Mouse (Mus musculus) embryonic facial prominence, embryonic 14.5 days (tissue): ENCODE results near the gene Mfsd4b3. TPM values are rescaled to one million over a fixed set of nuclear protein-coding genes. Genes with fewer than 3 reads are reported as not detected.

Source experiments
- ATAC-seq: fragments of 200-750 bp; cut with Nextera tagmentation; 2 replicates; pipeline ENCODE4 v1.8.0; 2017; ENCODE audit warnings: low read depth, moderate number of reproducible peaks, moderate TSS enrichment
- DNase-seq: peaks from one replicate; pipeline ENCODE4 v3.0.0-alpha.2; 2015; ENCODE audit warnings: low spot score
- H3K27ac ChIP-seq: fragments of 300-500 bp; sonication (generic); replicated peaks from 2 replicates; pipeline ENCODE4 v1.5.1; 2014; ENCODE audit warnings: low read depth, mild to moderate bottlenecking, low read length, moderate library complexity
- H3K27me3 ChIP-seq: fragments of 300-500 bp; sonication (generic); replicated peaks from 2 replicates; pipeline ENCODE4 v1.6.1; 2014; ENCODE audit warnings: low read length; ENCODE audit not compliant: control insufficient read depth, insufficient read depth
- H3K36me3 ChIP-seq: fragments of 300-500 bp; sonication (generic); 2 replicates; pipeline ENCODE4 v1.6.1; 2014; ENCODE audit warnings: low read length, mixed read lengths; ENCODE audit not compliant: control insufficient read depth, insufficient read depth
- H3K4me1 ChIP-seq: fragments of 300-500 bp; sonication (generic); 2 replicates; pipeline ENCODE4 v1.6.1; 2014; ENCODE audit warnings: antibody characterized with exemption, low read length; ENCODE audit not compliant: control insufficient read depth, insufficient read depth
- H3K4me2 ChIP-seq: fragments of 300-500 bp; sonication (generic); 2 replicates; pipeline ENCODE4 v1.6.1; 2014; ENCODE audit warnings: low read depth, mild to moderate bottlenecking, low read length, moderate library complexity, mixed read lengths
- H3K4me3 ChIP-seq: fragments of 300-500 bp; sonication (generic); 2 replicates; pipeline ENCODE4 v1.5.1; 2014; ENCODE audit warnings: low read depth, mild to moderate bottlenecking, low read length
- H3K9ac ChIP-seq: fragments of 300-500 bp; sonication (generic); 2 replicates; pipeline ENCODE4 v1.6.1; 2014; ENCODE audit warnings: low read depth, mild to moderate bottlenecking, low read length, moderate library complexity, mixed read lengths
- H3K9me3 ChIP-seq: fragments of 300-500 bp; sonication (generic); 2 replicates; pipeline ENCODE4 v1.6.1; 2016; ENCODE audit warnings: low read length; ENCODE audit not compliant: control insufficient read depth
- WGBS: fragments of 180-500 bp; shearing (Covaris S2); extraction: QIAGEN DNeasy Blood & Tissue Kit; methylation state at CpG from one replicate; pipeline ENCODE4 v1.1.7; 2014; 5-methylcytosine and 5-hydroxymethylcytosine counted together
- polyA plus RNA-seq: library from polyadenylated mRNA; unstranded; fragments of >200 nt; fragmentation: Nextera tagmentation; extraction: Ambion mirVana; gene quantifications from 2 replicates; pipeline ENCODE4 v1.2.1, GENCODE M21; 2014

Gene Mfsd4b3
- polyA plus RNA-seq, 1 experiment from 2014 or later = 0.45 TPM

GRCm38 (mm10) chr10:39906799-39907658, 52.9 kb downstream of the Mfsd4b3 start:
- H3K9ac ChIP-seq = no peak overlapping the region
- no peak for ATAC-seq
- WGBS = 75% methylated on average over 10 of the region's 10 CpGs

GRCm38 (mm10) chr10:39904191-39904590, 55.8 kb downstream of the Mfsd4b3 start:
- no peaks in the 10 kb centered on the region for H3K27me3 ChIP-seq
- no peak overlapping the region for H3K9ac ChIP-seq
- H3K36me3 ChIP-seq = no peaks in the 10 kb centered on the region
- WGBS = 66% methylated on average over 3 of the region's 3 CpGs
- no peak for DNase-seq
- H3K27ac ChIP-seq = no peak overlapping the region
- no peaks in the 10 kb centered on the region for H3K9me3 ChIP-seq
- H3K4me2 ChIP-seq = no peak overlapping the region
- H3K4me3 ChIP-seq = no peak overlapping the region
- peaks cover 5% of the 10 kb centered on the region for H3K4me1 ChIP-seq
- ATAC-seq = no peak

More at GRCm38 (mm10) chr10:39906799-39907658, 52.9 kb downstream of the Mfsd4b3 start:
- no peaks in the 10 kb centered on the region for H3K27me3 ChIP-seq
- H3K4me2 ChIP-seq = no peak overlapping the region
- no peak for DNase-seq
- H3K27ac ChIP-seq = no peak overlapping the region
- no peaks in the 10 kb centered on the region for H3K9me3 ChIP-seq
- no peak overlapping the region for H3K4me3 ChIP-seq
- H3K36me3 ChIP-seq = no peaks in the 10 kb centered on the region
- H3K4me1 ChIP-seq = no peaks in the 10 kb centered on the region

GRCm38 (mm10) chr10:39898874-39899371, 61.0 kb downstream of the Mfsd4b3 start, which contains the start of gene Mfsd4b4:
Gene Mfsd4b4 (minus strand): TSS chr10:39899238.
- under 1% methylated on average over 37 of the region's 41 CpGs for WGBS
- H3K9ac ChIP-seq = peak within 1 kb of the TSS; percentile 89
- no peaks in the 10 kb centered on the region for H3K27me3 ChIP-seq
- no peaks in the 10 kb centered on the region for H3K36me3 ChIP-seq
- peak within 1 kb of the TSS; percentile 76 for H3K4me3 ChIP-seq
- peaks cover 10% of the 10 kb centered on the region for H3K4me1 ChIP-seq
- H3K9me3 ChIP-seq = no peaks in the 10 kb centered on the region
- ATAC-seq (peak; percentile 99), DNase-seq (peak; percentile 97)
- H3K4me2 ChIP-seq = peak within 1 kb of the TSS; percentile 85
- peak within 1 kb of the TSS; percentile 87 for H3K27ac ChIP-seq

Other genes with a start within 250 kb of the Mfsd4b3 start
- gene Rev3l, start 228.0 kb downstream of the Mfsd4b3 start, polyA plus RNA-seq = 27.4 and 27.8 TPM in 2 replicates
- 4.3 and 6.1 TPM in 2 replicates for gene Mfsd4b4, start 60.9 kb downstream of the Mfsd4b3 start, polyA plus RNA-seq
- gene Mfsd4b2, start 33.2 kb downstream of the Mfsd4b3 start, polyA plus RNA-seq = not detected in 2 replicates
- gene Mfsd4b5, start 26.5 kb upstream of the Mfsd4b3 start, polyA plus RNA-seq = 0.12 and 0.13 TPM in 2 replicates
- 0.32 and 0.48 TPM in 2 replicates for gene Mfsd4b1, start 65.1 kb upstream of the Mfsd4b3 start, polyA plus RNA-seq
- gene Slc16a10, start 182.1 kb upstream of the Mfsd4b3 start, polyA plus RNA-seq = 7.2 and 8.2 TPM in 2 replicates